Mouse (Mus musculus) gastrocnemius, postnatal 36 days (tissue): ENCODE measurements at regions not wholly inside any gene's neighbourhood (a gene's known extent, or its start where the extent isn't known, plus 50 kb on each side); places are given as distances from the start of the nearest gene placed in this dataset.

Experiments
- DNase-seq, 2 experiments: peaks; one replicate each; pipeline ENCODE4 v3.0.0; 2022
- intact Hi-C: fragments of 180-260 bp; cut with DNase I; formaldehyde crosslinking; loops from one replicate; pipeline ENCODE4 v1.15.1; 2025

- intact Hi-C loops: no loop called here
- DNase-seq: no peak
Observed at GRCm38 (mm10) chr1:151087811-151088511, 94.4 kb upstream of the Gm47985 start.

GRCm38 (mm10) chr1:151088535-151089125, 93.7 kb upstream of the Gm47985 start:
- intact Hi-C loops: no loop called here

DNA sequence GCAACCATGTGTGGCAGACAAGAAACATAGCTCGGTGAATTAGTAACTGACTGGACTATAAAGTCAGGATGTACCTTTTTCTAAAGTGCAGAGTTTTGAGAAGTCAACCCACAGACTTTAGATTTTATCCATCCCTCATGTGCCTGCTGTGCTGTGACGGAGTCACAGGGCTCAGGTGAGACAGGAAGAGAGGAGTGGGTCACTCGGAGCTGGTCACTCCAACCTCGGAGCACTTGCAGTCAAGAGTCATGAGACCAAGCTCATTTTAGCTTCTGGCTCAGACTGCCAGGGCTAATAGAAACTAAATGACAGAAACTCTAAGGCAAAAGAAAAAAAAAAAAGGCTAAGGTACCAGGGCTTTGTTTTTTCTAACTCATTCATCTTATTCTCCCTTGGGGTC, 90.3 kb upstream of the Gm47985 start:
- intact Hi-C loops: no loop called here
- DNase-seq: no peak

More at GRCm38 (mm10) chr1:151088535-151089125, 93.7 kb upstream of the Gm47985 start:
- no peak for DNase-seq

DNA sequence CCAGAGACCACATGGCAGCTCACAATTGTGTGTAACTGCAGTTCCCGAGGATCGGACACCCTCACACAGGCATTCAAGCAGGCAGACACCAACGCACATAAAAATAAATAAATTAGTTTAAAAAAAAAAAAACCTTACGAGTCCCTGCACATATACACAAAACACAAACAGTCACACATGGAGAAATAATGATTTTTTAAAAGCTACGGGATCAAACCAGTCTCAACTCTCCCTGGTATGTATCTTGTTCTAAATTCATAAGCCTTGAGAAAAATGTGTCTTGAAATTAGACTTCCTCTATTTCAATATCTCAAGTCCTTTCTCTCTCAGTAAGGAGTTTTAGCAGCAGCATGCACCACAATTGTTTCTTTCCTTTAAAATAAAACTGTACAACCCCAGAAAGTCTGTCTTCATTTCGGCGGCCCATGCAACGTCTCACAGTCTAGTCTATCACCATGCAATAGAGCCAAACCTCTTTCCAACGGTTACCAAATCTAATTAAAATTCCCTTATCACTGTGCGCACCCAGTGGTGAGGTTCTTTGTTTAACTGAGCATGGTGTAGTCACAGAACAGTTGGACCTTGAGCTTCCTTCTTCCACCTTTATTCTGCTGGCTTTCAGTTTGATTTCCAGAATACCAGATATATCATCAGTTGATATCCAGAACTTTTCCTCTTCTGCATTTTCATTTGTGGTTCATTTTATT, 86.8 kb upstream of the Gm47985 start:
- DNase-seq: no peak
- intact Hi-C loops: no loop called here

DNA sequence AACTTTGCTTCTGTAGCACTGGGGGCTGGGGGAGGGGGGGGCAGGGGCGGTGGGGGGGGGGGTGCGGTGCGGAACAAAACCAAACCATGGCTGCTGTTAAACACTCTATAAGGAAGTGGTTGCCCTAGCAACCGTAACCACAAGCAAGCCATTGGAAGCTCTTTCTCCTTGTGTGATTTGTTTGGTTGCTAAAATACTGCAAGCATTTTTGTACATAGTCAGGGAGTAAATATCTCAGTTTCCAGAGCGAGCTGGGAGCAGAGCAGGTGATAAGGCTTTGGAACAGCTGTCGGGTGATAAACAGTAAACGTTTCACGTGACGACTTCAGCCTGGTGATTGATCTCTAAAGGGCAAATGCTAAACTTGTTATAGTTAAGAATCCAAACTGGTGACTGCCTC, 86.3 kb upstream of the Gm47985 start:
- intact Hi-C loops: no loop called here
- no peak for DNase-seq

DNA sequence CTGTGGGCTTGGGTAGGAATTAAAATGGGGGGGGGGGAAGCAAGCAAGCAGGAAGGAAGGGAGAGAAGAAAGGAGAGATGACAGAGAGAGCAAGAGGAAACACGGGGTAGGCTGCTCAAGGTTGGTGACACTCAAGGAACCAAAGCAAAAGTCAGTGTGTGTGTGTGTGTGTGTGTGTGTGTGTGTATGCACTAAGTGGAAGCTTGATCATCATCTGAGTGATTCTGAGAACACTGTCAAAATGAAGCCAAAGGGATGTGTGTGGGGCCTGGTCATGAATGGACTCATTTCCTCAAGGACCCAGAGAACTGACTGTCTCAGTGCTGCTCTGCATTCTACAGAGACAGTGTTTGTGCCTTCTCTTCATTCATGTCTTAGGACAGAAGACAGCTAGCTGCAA, 84.8 kb upstream of the Gm47985 start:
- intact Hi-C loops: no loop called here
- DNase-seq: no peak

DNA sequence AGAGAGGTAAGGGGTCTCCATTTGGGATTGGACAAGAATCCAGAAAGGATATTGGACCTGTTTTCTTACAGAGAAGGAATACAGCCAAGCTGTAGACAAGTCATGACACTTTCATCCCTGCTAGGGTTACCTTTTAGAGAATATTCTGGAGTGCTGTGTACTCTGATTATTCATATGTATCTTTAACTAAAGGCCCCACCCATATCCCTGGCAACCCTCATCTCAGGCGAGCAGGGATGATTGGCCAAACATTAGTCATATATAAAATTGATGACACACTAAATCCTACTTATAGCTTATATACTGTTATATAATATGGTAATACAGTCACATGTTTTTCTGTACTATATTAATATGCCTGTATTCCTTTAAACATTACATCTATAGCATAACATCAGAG, 83.6 kb upstream of the Gm47985 start:
- intact Hi-C loops: no loop called here
- no peak for DNase-seq

- DNase-seq: no peak
- intact Hi-C loops: no loop called here
Observed at GRCm38 (mm10) chr1:151100565-151101483, 81.5 kb upstream of the Gm47985 start.

GRCm38 (mm10) chr1:151101516-151101915, 80.8 kb upstream of the Gm47985 start:
- no peak for DNase-seq
- intact Hi-C loops: no loop called here

GRCm38 (mm10) chr1:151102061-151102460, 80.3 kb upstream of the Gm47985 start:
- intact Hi-C loops: no loop called here
- no peak for DNase-seq

GRCm38 (mm10) chr1:151102646-151103391, 79.5 kb upstream of the Gm47985 start:
- DNase-seq: no peak
- intact Hi-C loops: no loop called here

- DNase-seq: no peak
- intact Hi-C loops: no loop called here
Observed at GRCm38 (mm10) chr1:151103522-151104037, 78.8 kb upstream of the Gm47985 start.

DNA sequence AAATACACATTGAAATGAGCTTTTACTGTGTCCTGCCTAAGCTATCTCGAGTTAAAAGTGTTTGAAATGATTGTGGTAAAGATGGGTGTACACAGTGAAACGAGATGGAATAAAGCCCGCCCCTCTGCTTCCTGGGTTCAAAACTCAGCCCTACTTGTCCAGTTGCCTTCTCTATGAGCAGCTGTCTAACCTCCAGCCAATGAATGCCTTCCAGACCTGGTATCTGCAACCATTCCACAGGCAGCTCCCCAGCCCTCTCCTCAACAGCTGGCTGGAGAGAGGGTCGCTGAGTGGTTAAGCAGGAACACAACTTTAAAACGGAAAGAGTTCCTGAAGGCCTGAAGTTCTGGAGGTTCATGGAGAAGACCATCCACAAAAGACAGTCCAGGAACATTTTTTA, 78.0 kb upstream of the Gm47985 start:
- no peak for DNase-seq
- intact Hi-C loops: no loop called here

DNA sequence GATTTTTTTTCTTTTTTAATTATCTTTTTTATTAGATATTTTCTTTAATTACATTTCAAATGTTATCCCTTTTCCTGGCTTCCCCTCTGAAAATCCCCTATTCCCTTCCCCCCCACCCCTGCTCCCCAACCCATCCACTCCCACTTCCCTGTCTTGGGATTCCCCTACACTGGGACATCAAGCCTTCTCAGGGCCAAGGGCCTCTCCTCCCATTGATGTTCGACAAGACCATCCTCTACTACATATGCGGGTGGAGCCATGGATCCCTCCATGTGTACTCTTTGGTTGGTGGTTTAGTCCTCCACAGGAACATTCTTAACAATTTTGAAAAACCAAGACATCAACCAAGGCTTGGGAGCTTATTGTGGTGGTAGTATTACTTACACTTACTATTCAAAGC, 77.5 kb upstream of the Gm47985 start:
- intact Hi-C loops: no loop called here
- DNase-seq: no peak

- intact Hi-C loops: no loop called here
- DNase-seq: no peak
Observed at GRCm38 (mm10) chr1:151105251-151105650, 77.1 kb upstream of the Gm47985 start.

GRCm38 (mm10) chr1:151107401-151107800, 74.9 kb upstream of the Gm47985 start:
- intact Hi-C loops: no loop called here
- no peak for DNase-seq

DNA sequence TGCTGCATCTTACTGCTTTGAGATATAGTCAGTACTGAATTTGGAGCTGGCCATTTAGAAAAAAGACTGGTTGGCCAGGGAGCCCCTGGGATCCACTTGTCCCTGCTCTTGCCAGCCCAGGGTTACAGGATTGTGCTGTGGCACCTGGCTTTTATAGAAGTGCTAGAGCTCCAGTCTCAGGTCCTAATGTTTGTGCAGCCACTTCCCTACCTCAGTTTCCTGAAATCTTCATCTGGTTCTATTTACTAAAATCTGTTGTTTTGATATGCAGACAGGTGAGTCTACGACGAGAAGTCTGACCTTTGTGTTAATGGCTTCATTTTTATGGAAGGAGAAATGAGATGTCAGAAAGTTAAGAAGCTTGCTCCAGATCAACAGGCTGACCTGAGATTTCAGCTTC, 73.0 kb upstream of the Gm47985 start:
- no peak for DNase-seq
- intact Hi-C loops: no loop called here

GRCm38 (mm10) chr1:151110412-151110811, 71.9 kb upstream of the Gm47985 start:
- no peak for DNase-seq
- intact Hi-C loops: no loop called here

GRCm38 (mm10) chr1:151111683-151112082, 70.7 kb upstream of the Gm47985 start:
- intact Hi-C loops: no loop called here
- no peak for DNase-seq

GRCm38 (mm10) chr1:151112390-151112789, 69.9 kb upstream of the Gm47985 start:
- DNase-seq: no peak
- intact Hi-C loops: no loop called here
